16 mouse cellular contexts compared by ENCODE assay signal in the genomic region with DNA sequence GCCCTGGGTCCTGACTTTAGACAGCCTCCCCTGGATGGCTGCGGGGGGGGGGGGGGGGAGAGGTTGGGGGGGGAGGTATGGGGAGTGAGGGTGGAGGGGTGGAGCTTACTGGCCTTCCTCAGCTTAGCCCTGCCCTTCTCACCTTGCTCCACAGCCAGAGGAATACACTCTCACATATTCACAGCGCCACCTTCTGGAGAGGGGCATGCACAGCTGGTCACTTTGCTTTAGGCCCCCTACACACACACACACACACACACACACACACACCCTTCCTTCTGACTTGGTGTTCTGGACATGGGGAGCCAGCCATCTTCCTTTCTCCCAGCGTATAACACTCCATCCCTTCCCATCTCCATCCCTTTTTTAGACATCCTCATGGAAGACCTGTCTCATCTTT.
DNase-seq lines count a peak whose midpoint lies in the region; ATAC-seq and TF ChIP-seq lines count a peak whose summit lies in the region.
"Had no signal": no experiment of that assay in that cellular context is flagged by ENCODE, and none has a peak within 500 bp of the region (broad histone marks: within the 10 kb centered on the region; RNA-seq: fewer than 3 reads in every experiment).

No protein-coding gene starts in this region.

- 0 out of 2 replicates have a peak, but pooled peaks cover 5% of the 10 kb centered on the region for H3K36me3 ChIP-seq in kidney, postnatal 0 days (ENCODE audit: insufficient read depth, low read length)

- peak; percentile 15; the same call in 1 of the 2 replicates for TF ChIP-seq CTCF in cerebellum, adult 2 months (IDR thresholded peaks at IDR 0.05; ENCODE audit: borderline replicate concordance, insufficient read depth, low read depth, low read length)
- TF ChIP-seq CTCF in kidney, postnatal 0 days (IDR thresholded peaks at IDR 0.05; ENCODE audit: low read depth), result 0 out of 2 replicates have a peak, but pooled peaks have one; percentile 11

- H3K27me3 ChIP-seq in cerebellum, adult 2 months (ENCODE audit: control insufficient read depth, insufficient read depth, low read length), result no peaks in the 10 kb centered on the region
- no peaks in the 10 kb centered on the region for H3K27me3 ChIP-seq in kidney, postnatal 0 days (ENCODE audit: insufficient read depth, low read length)
- H3K27me3 ChIP-seq: heart, embryonic 15.5 days; hindbrain, embryonic 15.5 days; limb, embryonic 12.5 days had no signal

- no peak for ATAC-seq in kidney, postnatal 0 days (replicated peaks; ENCODE audit: low FRiP score, low read depth)

- DNase-seq in cerebellum, adult 2 months, result peak in 1 of 2 experiments; percentile 12
- DNase-seq in cerebellum, adult 11 months, result no peak
- no peak for DNase-seq in kidney, postnatal 0 days (ENCODE audit: low spot score)
- no peak for DNase-seq in kidney, adult 8-10 months
- DNase-seq in 416B (ENCODE audit: low read depth) (peak; percentile 27), ZHBTc4 (ENCODE audit: low read depth, low spot score) (peak; percentile 89)
- DNase-seq in gastrocnemius, postnatal 14 days, result no peak
- no peak for DNase-seq in gastrocnemius, postnatal 10 days
- DNase-seq: adrenal gland, postnatal 10 days; retina, postnatal 1 day; thymus, postnatal 4 days had no signal

- WGBS in cerebellum, adult 2 months, result 81% methylated on average over 3 of the region's 3 CpGs
- WGBS in kidney, postnatal 0 days, result 100% methylated on average over 2 of the region's 3 CpGs

- intact Hi-C loops in gastrocnemius, postnatal 14 days (cut with DNase I; ENCODE audit: low total_unique reads), result no loop called here

- no peak overlapping the region for H3K9ac ChIP-seq in kidney, postnatal 0 days (ENCODE audit: low read depth, low read length)
- H3K9ac ChIP-seq: heart, embryonic 15.5 days; hindbrain, embryonic 15.5 days; limb, embryonic 12.5 days had no signal

- H3K27ac ChIP-seq in cerebellum, adult 2 months (ENCODE audit: insufficient read depth, low read length), result 0 out of 2 replicates have a peak overlapping the region, but pooled peaks have one; percentile 46
- H3K27ac ChIP-seq in kidney, postnatal 0 days, result no peak overlapping the region
- H3K27ac ChIP-seq: heart, embryonic 15.5 days; hindbrain, embryonic 15.5 days; left cerebral cortex, adult 2 months; limb, embryonic 12.5 days; midbrain, embryonic 10.5 days had no signal

- no peak overlapping the region for H3K4me2 ChIP-seq in kidney, postnatal 0 days (ENCODE audit: low read length)
- H3K4me2 ChIP-seq: heart, embryonic 15.5 days; hindbrain, embryonic 15.5 days; limb, embryonic 12.5 days had no signal

- no peak for TF ChIP-seq POLR2A in cerebellum, adult 2 months (IDR thresholded peaks at IDR 0.05; ENCODE audit: borderline replicate concordance, insufficient read depth, low read length)

- H3K4me1 ChIP-seq in cerebellum, adult 2 months (ENCODE audit: control insufficient read depth, insufficient read depth, low read length), result peaks cover 57% of the 10 kb centered on the region
- H3K4me1 ChIP-seq in kidney, postnatal 0 days (replicated peaks; ENCODE audit: insufficient read depth, low read length), result no peaks in the 10 kb centered on the region
- H3K4me1 ChIP-seq: midbrain, embryonic 10.5 days had no signal

- H3K9me3 ChIP-seq in kidney, postnatal 0 days (replicated peaks; ENCODE audit: low read length), result no peaks in the 10 kb centered on the region
- H3K9me3 ChIP-seq: heart, embryonic 15.5 days; hindbrain, embryonic 15.5 days; limb, embryonic 12.5 days; midbrain, embryonic 10.5 days had no signal

- H3K4me3 ChIP-seq in cerebellum, adult 2 months (replicated peaks; ENCODE audit: insufficient read depth, low read depth, low read length), result no peak overlapping the region
- H3K4me3 ChIP-seq in kidney, postnatal 0 days (replicated peaks; ENCODE audit: low read depth, low read length), result no peak overlapping the region
- H3K4me3 ChIP-seq: heart, embryonic 15.5 days; hindbrain, embryonic 15.5 days; left cerebral cortex, adult 2 months; limb, embryonic 12.5 days; midbrain, embryonic 10.5 days had no signal

Comparison
In these comparisons a context has a peak if more than half of its experiments do, and no peak if none do; other contexts are left out.
1. DNase-seq: peak in 416B (single experiment) and ZHBTc4 (single experiment); none in cerebellum, adult 11 months (single experiment), kidney, postnatal 0 days (single experiment), kidney, adult 8-10 months (0 of 2), gastrocnemius, postnatal 14 days (single experiment) and gastrocnemius, postnatal 10 days (single experiment).